Comparison of ENCODE assay signal across 8 mouse cellular contexts in the genomic region with DNA sequence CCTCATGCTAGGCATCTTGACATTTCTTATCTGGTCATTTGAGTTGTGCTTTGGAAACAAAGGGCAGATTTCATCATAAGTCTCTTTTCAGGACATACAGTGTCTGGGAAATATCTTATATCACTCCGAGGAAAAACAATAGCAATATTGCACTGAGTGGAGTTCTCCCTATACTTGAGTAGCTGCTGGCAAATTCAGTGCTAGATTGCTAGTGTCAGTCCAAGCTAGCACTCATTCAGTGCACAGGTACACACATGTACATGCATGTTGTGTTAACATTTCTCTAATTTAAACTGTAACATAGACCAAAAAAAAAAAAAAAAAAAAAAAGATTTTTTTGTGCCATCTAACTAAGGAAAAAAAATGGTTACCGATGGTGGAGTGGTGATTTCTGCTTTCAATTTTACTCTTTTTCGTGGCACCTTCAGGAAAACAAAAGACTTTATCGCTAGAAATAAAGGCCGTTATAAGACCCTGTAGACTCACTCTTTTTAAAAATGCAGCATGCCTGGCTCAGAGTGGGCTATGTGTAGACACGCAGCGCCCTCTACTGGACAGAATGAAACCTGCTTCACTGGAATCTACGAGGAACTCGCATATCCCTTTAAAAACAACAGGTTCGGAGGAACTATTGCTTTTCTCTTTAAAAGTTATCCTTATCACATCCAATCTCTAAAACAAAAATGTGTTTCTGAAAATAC.
A peak's percentile ranks its signal among the peaks of the same experiment; 100 is the strongest.
DNase-seq lines count a peak whose midpoint lies in the region; TF ChIP-seq lines count a peak whose summit lies in the region.

No protein-coding gene starts in this region.

- no peaks in the 10 kb centered on the region for H3K9me3 ChIP-seq in megakaryocyte, embryonic 14.5 days

- H3K4me3 ChIP-seq in cortical plate, adult 2 months (ENCODE audit: insufficient read depth, low read length): peak overlapping the region; percentile 88
- H3K4me3 ChIP-seq in megakaryocyte, embryonic 14.5 days (replicated peaks): peak overlapping the region; percentile 90

- peak; percentile 83 to 94 for DNase-seq in adrenal gland, adult (ENCODE audit: inconsistent age in 2 of 2, low spot score in 1 of 2)
- DNase-seq in gastrocnemius, postnatal 14 days: peak; percentile 74
- peak; percentile 71 for DNase-seq in induced T-regulatory cell, adult 2 months (ENCODE audit: low read depth)
- DNase-seq in left cerebral cortex, adult 9 months (ENCODE audit: low spot score in 2 of 2): peak; percentile 39 to 90
- peak; percentile 74 to 76 for DNase-seq in right cerebral cortex, postnatal 36 days (ENCODE audit: low spot score in 2 of 2)
- peak; percentile 53 to 83 for DNase-seq in urinary bladder, postnatal 4 days (ENCODE audit: low spot score in 2 of 2)

- TF ChIP-seq CTCF in cortical plate, adult 2 months (IDR thresholded peaks at IDR 0.05; ENCODE audit: extremely low read depth, insufficient read depth, low read length): peak; percentile 90

- peaks cover 2% of the 10 kb centered on the region for H3K27me3 ChIP-seq in megakaryocyte, embryonic 14.5 days (replicated peaks)

- peaks cover 25% of the 10 kb centered on the region for H3K36me3 ChIP-seq in megakaryocyte, embryonic 14.5 days (replicated peaks; ENCODE audit: low read length)

- intact Hi-C loops in gastrocnemius, postnatal 14 days (cut with DNase I; ENCODE audit: low total_unique reads): loop anchor here (5.0 kb wide), 1 partner anchor 79 kb away; no protein-coding TSS in a partner anchor

- H3K4me1 ChIP-seq in cortical plate, adult 2 months (ENCODE audit: control insufficient read depth, insufficient read depth, low read length): no peaks in the 10 kb centered on the region; the same call in 1 of the 2 replicates
- peaks cover 15% of the 10 kb centered on the region for H3K4me1 ChIP-seq in megakaryocyte, embryonic 14.5 days

- no peak overlapping the region for H3K27ac ChIP-seq in cortical plate, adult 2 months (ENCODE audit: insufficient read depth, low read length)

- TF ChIP-seq POLR2A in cortical plate, adult 2 months (IDR thresholded peaks at IDR 0.05; ENCODE audit: extremely low read depth, insufficient read depth, low read length): no peak
